Mouse (Mus musculus) right cerebral cortex, postnatal 10 days (tissue): ENCODE measurements at regions not wholly inside any gene's neighbourhood (a gene's known extent, or its start where the extent isn't known, plus 50 kb on each side); places are given as distances from the start of the nearest gene placed in this dataset.

ENCODE experiments used
- DNase-seq, 2 experiments: peaks; one replicate each; pipeline ENCODE4 v3.0.0; 2021; ENCODE audit warnings: low spot score in 2 of 2

DNA sequence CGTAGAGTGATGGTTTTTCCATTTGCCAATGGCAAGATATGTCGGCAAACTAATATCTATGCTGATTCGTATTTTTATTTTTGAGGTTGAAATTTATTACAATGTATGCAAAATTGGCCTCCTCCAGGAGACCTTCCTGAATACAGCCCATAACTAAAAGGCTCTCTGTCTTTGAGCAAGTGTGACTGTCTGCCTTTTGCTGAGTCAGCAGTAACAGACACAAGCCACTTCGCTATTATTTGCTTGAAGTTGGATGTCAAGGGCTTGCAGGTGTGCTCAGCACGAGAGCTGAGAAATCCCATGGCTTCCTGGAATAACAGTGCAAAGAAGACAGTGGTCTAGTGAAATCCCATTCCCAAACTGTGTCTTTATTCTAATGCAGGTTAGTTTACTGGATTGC, 56.9 kb downstream of the Dmrt2 start:
- DNase-seq: no peak

DNA sequence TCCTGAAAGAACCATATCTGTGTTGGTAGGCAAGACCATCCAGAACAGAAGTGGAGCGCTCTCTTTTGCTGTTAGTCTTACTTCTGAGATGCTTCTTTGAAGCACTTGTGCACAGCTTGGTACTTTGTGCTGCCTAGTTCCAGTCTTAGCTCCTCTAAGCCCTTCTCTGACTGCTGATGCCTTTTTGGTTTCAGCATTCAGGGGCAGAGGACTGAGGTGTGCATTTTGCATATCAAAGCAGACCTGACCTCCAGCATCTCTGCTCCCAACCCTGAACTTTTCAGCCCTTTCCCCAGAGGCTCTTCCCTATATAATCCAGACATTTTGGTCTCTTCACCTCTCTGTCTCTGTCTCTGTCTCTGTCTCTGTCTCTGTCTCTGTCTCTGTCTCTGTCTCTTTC, 57.4 kb downstream of the Dmrt2 start:
- DNase-seq: no peak

DNA sequence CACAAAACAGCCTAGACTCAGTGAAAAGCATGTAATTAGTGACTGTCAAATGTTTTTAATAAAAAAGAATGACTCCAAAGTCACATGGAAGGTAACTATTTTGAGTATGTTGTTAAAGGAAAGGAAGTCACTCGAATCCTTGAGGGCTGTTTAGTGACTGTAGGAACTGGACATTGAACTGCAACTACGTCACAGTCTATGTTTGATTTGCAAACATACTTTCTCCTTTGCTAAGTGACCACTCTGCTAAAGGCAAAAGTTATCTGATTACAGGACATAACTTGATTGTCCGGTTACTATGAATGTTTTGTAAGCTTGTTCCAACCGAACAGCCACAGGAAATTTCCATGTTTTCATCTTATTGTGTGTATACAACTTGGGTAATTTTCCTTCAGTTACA, 106.2 kb downstream of the Dmrt2 start:
- DNase-seq: no peak

DNA sequence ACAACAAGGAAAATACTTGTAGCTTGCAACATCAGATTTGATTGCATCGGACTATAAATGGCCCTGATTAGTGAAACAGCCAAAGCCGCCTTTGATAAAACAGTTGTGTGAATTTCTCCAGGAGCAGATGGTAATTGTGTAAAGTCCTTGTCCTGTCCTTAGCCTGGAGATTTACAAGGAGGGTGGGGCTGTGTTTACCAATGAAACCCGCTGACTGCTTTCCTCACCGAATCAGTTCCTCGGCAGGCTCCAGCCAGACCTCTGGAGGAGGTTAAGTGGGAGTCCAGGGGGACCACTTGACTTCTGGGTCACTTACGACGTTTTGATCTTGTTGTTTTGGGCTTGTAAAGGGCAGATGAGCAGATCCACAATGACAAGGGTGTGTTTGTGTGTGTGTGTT, 107.1 kb downstream of the Dmrt2 start:
- no peak for DNase-seq

DNA sequence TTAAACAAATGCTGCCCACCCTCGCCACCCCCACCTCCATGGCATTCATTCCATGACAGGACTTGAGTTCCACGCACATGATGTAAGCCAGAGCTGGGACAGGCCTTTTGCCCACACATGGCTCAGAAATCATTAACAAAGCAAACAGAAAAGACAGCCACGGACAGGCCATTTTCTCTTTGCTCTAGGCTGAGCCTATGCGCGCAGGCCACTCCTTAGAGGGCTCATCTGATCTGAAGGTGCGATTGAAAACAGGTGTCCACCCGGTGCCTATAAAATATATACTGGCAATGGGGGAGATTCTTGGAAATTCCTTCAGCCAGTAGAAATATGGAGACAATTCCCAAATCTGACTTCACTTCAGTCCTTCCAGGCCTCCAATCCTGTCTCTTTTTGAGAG, 109.1 kb downstream of the Dmrt2 start:
- DNase-seq: no peak

DNA sequence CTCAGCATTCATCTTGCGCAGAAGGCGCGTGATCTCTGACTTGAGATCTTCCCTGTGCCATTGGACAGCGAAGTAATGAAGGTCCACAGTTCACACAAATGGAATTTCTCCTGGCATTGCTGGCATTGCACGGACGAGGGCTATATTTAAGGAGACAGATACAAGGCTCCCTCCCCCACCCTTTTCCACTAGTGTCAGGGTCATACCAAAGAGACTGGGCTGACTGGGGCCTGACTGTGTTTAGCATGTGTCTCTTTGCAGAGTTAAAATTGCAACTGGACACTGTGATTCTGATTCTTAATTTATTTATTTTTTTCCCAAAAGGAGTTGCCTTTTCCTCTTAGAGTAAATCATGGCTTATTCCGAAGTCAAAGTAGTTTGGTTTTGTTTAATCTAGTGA, 130.5 kb downstream of the Dmrt2 start:
- DNase-seq: no peak

DNA sequence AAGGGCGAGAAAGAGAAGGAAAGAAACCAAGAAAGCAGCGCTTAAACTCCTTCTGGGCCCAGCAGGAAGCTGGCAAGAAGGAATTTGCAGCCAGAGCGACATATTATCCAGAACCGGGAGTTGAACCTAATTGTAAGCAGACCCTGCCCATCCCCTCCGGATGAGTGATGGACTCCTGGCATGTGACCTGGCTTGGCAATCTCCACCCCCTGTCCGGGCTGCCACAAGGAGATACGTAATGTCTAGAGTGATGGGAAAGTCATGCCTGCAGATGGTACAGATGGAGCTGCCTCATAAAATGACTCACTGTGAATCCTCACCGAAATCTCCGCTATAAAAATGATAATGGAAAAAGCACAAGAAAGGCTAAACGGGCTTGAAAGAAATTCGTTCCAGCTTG, 133.1 kb downstream of the Dmrt2 start:
- DNase-seq: peak; percentile 22 to 53

DNA sequence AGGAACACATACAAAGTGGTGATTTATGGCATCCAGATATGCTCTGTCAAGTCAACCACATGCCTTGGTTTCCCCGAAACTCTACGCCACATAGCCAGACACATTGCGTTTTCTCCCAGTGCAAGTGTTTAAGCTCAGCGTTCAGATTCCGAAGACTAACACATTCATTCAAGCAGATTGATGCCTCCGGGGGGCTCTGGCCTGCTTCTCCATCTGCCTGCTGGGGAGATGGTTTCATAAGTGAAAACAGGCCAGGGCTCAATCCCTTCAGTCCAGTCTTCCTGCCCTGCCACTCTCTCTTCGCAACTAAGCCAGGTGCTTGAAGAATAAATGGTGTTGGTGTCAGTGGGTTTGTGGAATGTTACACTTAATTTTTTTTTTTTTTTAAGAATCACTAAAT, 141.4 kb downstream of the Dmrt2 start:
- no peak for DNase-seq

DNA sequence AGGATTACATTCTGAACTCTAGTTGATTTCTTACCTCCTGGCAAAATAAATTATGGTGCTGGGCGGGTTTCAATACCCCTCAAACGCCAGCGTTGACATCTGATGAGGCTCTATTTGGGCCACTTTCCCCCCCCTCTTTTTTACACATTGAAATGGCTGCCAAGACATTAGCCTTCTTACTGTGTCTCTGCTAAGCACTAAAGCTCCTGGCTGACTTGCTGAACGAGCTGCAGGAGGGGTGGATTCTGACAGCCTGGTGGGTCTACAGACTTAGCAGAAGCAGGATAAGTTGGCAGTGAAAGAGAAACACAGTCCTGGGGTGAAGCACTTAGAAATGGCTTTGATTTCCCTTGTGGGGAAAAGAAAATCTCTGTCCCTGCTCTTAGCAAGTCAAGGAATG, 172.9 kb downstream of the Dmrt2 start:
- no peak for DNase-seq

DNA sequence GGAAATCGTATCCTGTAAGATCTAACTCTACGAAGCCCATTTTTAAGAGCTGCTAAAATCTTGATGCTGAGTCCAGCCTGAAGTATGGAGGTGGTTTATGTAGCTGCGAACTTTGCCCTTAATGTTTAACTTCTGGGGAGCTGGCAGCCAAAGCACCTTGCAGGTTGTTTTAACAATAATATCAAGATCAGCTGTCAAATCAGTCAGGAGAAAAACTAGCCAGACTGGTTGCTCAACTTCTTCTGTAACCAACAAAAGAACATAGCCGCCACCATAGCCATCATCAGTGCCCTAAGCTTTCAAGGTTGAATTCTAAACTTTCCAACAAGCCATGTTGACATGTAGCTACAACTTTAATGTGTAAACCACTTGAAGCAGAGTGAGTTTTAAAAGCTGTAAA, 184.1 kb downstream of the Dmrt2 start:
- DNase-seq: no peak

DNA sequence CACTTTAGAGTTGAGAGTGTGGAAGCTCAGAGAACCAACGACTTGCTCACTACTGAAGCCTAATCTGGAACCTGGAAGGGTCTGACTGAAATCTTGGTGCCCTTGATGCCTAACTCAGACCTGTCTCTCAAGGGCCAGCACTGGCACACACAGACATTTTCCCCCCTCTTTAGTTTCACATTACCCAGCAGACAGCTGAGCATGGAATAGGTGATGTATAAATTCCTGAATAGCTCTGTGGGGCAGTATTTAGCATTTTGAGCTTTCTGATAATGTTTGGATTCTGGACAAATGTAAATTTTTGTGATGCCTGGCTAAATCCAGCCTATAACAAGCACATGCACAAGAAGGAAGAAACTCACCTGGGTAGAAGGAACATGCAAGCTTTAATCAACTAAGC, 191.1 kb downstream of the Dmrt2 start:
- no peak for DNase-seq

DNA sequence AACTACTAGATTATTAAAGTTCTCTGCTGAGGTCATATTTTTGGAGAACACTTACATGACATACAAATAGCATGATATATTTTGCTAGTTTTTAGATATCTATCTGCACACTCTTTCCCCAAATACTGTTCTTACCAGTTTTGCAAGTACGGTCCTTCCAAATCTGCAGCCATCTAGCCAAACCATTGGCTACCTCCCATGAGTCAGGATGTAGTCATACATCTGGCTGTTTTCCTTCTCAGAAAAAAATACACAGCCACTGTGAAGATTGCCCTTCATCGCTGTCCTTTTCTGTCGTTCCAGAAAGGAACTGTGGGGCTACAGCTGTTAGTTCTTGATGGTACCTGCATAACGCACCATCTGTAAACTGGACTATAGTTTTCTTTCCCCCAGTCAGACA, 234.5 kb downstream of the Dmrt2 start:
- no peak for DNase-seq

DNA sequence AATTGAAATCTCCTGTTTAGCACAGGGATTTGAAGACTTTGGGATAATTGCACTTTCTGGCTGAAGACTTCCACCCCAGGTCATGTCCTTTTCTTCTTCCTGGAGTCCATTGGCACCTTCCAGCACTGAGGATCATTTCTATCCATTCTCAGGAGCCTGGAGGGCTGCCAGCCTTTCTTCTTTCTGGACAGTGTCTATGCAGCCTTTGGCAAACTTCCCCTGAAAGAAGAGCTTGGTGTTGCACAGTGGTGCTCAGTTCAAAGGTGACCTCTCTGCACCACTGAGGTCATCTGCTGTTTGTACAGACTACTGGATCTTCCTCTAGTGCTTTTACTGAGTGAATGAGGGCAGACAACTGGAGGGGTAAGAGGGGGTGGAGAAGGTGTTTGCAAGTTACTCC, 249.8 kb downstream of the Dmrt2 start:
- DNase-seq: no peak

DNA sequence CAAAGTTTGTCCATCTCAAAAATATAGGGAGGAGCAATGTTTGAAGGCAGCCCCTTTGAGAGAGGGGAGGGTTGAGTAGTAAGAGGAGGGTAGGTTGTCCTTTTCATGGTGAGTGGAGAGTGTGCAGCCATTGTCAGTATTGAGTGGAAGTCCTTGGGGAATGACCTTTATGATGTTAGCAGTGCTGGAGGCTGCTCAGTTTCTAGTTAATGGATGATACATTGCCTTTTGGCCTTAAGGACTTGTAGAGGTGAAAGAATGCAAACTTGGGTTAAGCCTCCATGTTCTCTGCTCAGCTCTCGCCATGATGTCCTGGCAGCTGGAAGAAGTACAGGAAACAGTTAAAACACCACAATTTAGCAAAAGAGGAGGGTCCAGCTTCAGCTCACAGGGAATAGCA, 250.6 kb downstream of the Dmrt2 start:
- no peak for DNase-seq

DNA sequence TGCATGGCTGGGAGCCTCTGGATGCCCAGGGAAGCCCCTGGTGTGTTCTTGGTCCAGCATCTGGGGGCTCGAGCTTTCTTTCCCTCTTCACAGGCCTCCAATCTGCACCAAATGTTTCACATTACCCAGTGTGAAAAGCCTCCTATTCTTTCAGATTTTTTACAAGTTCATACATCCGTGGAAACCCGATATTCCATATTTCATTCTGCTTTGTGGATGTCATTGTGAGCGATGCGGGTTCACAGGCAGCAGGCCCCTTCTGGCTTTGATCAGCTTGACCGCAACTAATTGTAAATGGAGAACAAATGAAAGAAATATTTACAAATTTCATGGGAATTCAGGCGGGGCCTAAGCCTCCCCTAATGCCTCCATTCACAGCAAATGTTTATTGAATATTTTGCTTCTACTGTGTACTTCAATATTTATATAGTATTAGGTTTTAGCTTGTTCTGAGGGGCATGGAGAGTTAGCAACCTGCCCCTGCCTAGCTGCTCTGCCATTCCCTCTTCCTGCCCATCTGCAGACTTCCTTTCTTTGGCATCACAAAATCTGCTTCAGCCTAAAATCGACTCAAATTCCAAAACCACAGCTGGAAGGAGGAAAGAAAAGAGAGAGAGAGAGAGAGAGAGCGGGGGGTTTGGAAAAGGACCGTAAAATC, 251.6 kb downstream of the Dmrt2 start:
- no peak for DNase-seq

DNA sequence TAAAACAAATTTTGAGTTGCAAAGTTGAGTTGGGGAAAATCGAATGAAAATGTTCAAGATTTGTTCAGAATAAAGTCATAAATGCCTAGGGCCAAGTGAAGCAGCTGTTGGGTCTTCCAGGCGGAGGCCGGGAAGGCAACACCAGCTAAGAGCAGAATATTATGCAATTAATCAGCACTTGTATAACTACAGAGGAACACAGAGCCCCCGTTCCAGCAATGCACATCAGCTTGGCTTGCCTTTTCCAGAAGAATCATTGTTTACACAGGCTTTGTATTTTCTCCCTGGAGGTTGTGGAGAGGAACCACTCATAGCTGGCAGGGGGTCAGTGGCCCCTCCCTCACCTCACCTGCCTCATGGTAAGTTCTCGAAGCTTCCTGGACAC, 252.2 kb downstream of the Dmrt2 start:
- no peak for DNase-seq

DNA sequence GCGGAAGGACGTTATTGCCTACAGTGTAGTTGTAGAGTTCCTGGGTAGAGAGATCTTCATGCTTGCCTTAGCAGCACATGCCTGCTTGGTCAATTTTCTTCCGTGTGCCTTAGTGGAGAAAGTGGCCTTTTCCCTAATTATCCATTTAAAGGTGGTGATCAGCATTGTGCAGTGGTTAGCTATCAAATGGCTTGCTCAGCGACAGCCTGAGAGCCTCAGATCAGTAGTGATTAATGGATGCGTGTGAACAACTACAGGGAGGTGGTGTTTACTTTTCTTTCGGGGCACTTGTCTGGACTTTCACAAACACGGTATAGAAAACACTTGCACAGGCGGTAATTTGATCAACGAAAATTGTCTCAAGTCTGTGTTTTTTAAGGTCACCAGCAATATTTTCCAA, 255.0 kb downstream of the Dmrt2 start:
- DNase-seq: no peak

DNA sequence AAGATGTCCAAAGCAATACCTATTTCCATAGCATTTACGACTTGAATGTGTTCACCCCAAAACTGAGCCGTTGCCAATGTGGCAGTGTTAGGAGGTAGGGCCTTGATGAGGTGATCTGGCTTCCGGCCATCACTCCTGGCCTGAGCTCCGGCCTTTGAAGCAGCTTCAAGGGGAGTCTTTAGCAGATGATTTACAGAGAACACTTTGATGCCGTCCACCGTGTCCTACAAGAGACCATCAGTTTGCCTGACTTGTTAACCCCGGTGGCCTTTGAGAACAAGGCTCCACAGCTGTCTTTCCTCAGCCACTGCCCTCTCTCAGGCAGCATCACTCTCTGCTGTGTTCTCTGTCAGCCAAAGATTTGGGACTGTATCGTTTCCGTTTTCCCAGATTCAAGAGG, 265.1 kb downstream of the Dmrt2 start:
- DNase-seq: no peak

DNA sequence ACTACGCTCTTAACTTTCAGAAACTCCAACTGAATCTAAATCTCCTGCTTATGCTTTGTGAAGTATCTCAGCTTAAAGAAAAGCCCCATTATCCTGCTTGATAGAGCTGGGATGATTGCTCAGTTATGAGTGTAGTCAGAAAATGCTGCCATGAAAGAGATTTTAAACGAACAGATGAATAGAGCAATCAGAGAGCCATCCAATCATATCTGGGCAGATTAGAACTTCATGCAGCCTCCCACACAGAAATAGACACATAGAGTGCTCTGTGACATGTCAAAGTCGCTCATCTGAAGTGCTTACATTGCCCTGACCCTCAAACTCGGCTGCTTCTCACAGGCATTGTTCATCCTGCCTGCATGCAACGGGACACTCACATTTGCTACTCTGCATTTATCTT, 299.0 kb downstream of the Dmrt2 start:
- peak in 1 of 2 experiments; percentile 17 for DNase-seq

DNA sequence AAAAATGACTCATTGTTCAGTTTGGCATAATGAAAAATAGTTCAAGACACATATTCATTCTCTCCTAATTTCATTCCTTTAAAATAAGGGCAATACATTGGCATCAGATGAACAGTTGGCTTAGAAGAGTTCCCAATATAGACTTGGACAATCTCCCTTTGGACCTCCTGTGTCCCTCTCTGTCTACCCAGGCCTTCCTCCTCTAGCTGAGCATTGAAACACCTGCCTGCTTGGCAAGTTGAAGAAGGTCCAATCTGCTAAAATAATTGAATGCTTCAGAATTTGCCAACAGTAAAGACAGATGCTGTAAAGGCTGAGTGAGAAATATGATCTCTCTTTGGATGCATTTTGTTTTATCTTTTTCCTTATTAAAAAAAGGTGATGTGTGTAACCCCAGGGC, 303.0 kb downstream of the Dmrt2 start:
- no peak for DNase-seq

DNA sequence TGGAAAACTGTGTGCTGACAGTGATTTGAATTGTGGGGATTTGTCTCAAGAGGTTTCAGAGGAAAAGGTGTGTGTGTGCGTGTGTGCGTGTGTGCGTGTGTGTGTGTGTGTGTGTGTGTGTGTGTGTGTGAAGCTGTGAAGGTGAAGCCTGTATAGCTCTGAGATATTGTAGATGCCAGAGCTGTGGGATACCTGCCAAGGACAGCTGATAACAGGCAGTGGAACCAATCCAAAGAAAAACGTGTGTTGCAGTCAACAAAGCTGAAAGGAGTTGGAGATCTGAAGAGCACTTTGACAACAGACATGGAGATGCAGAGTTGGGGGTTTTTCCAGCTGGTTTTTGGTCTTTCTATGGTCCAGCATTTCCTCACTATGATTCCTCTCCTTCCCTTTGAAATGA, 308.1 kb downstream of the Dmrt2 start:
- no peak for DNase-seq

DNA sequence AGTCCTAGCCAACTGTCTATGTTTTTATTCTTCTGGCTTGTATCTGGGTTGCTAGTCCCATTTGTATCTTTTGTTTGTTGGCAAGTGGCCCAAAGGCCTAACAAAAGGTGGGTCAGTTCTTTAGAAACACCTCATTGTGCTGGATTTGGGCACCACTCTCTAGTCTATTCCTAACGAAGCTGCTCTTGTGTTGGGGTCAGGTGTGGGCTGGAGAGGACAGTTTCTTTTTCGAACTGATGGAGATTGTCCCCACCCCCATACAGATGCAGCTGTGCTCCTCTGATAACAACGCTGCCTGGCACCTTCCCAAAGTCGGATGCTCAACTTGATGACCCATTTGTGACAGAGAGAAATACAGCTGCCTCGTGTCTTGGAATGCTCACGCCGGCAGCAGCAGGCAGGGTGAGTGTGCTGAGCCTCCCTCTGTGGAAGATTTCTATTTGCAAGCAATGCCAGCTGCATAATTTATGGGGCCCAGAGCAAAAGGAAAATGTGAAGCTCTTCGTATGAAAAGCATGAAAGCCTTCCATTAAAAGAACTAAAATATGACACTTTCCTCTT, 342.5 kb downstream of the Dmrt2 start:
- peak; percentile 64 to 75 for DNase-seq

DNA sequence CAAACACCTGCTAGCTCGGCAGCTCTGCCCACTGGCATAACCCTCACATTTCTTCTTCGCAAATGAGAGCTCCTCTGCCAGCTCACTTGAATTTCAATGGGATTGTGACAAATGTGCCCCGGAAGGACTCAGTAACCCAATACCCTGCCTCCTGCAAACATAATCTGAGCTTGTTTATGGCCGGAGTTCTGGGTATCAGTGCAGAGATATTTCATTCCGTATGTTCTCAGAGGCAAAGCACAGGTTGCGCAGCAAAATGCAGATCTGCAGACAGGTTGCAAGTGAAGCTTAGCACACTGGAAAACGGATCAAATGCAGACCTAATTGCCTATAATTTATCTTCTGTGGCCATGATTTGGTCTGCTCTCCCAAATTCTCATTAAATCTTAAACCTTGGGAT, 348.9 kb downstream of the Dmrt2 start:
- no peak for DNase-seq

DNA sequence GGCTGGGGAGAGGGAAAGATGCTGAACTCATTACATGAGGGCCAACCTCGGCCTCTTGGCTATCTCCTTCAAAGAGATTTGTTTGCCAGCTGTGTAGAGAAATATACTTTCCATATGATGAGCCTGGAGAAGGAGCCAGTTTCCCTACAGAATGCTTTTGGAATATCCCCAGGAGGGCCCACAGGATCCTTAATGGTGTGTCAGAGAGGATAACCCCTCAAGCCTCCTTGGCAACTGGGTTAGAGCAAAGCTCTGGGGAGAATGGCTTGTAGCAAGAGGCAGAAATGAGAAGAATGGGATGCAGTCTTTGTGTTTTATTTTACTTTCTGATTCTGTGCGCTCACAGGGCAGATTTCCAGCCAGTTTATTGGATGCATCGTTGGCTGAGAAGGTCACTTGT, 353.9 kb downstream of the Dmrt2 start:
- no peak for DNase-seq
